ENCODE assay signal across 8 mouse cellular contexts in genomic region chr8:47533344-47534125, GRCm38 (mm10). TPM values are rescaled to one million over a fixed set of nuclear protein-coding genes. Genes with fewer than 3 reads are reported as not detected.
DNase-seq lines count a peak whose midpoint lies in the region; ATAC-seq and TF ChIP-seq lines count a peak whose summit lies in the region.

Gene Trappc11 (minus strand): TSS chr8:47533470.
Gene Rwdd4a (plus strand): TSS chr8:47533664.

- no peak for TF ChIP-seq EP300 in liver, embryonic 14.5 days (IDR thresholded peaks at IDR 0.05; ENCODE audit: low read depth)
- no peak for TF ChIP-seq EP300 in stomach, postnatal 0 days (optimal IDR thresholded peaks at IDR 0.05)

- H3K9me3 ChIP-seq in forebrain, embryonic 10.5 days: no peaks in the 10 kb centered on the region
- no peaks in the 10 kb centered on the region for H3K9me3 ChIP-seq in heart, embryonic 15.5 days (replicated peaks)
- H3K9me3 ChIP-seq in liver, embryonic 14.5 days (ENCODE audit: control insufficient read depth, low read length): no peaks in the 10 kb centered on the region
- no peaks in the 10 kb centered on the region for H3K9me3 ChIP-seq in neural tube, embryonic 11.5 days (ENCODE audit: control insufficient read depth, low read length)
- no peaks in the 10 kb centered on the region for H3K9me3 ChIP-seq in stomach, postnatal 0 days (ENCODE audit: control insufficient read depth, low read length)

- H3K36me3 ChIP-seq in forebrain, embryonic 10.5 days (replicated peaks): peaks cover 33% of the 10 kb centered on the region
- peaks cover 19% of the 10 kb centered on the region for H3K36me3 ChIP-seq in heart, embryonic 15.5 days
- peaks cover 5% of the 10 kb centered on the region; the same call in 1 of the 2 replicates for H3K36me3 ChIP-seq in liver, embryonic 14.5 days (replicated peaks; ENCODE audit: control insufficient read depth, insufficient read depth, low read depth)
- no peaks in the 10 kb centered on the region for H3K36me3 ChIP-seq in neural tube, embryonic 11.5 days (ENCODE audit: control insufficient read depth, insufficient read depth, low read length)
- peaks cover 7% of the 10 kb centered on the region; the same call in 1 of the 2 replicates for H3K36me3 ChIP-seq in stomach, postnatal 0 days (ENCODE audit: control insufficient read depth, insufficient read depth, low read length)

- under 1% methylated on average over 65 of the region's 65 CpGs for WGBS in forebrain, embryonic 10.5 days
- WGBS in heart, embryonic 15.5 days: 1% methylated on average over 58 of the region's 65 CpGs
- under 1% methylated on average over 65 of the region's 65 CpGs for WGBS in liver, embryonic 14.5 days (ENCODE audit: insufficient replicate concordance)
- under 1% methylated on average over 65 of the region's 65 CpGs for WGBS in neural tube, embryonic 11.5 days
- under 1% methylated on average over 65 of the region's 65 CpGs for WGBS in stomach, postnatal 0 days

- H3K4me3 ChIP-seq in forebrain, embryonic 10.5 days: peak within 1 kb of the TSS; percentile 80
- H3K4me3 ChIP-seq in heart, embryonic 15.5 days: peak within 1 kb of the TSS; percentile 79
- H3K4me3 ChIP-seq in liver, embryonic 14.5 days (ENCODE audit: insufficient read depth in 1 of 2, low read depth in 2 of 2, low read length in 2 of 2): peak within 1 kb of the TSS; percentile 72 to 93
- peak within 1 kb of the TSS; percentile 77 for H3K4me3 ChIP-seq in neural tube, embryonic 11.5 days (ENCODE audit: low read depth, low read length)
- H3K4me3 ChIP-seq in stomach, postnatal 0 days (ENCODE audit: low read depth, low read length): peak within 1 kb of the TSS; percentile 79

- peaks cover 39% of the 10 kb centered on the region for H3K4me1 ChIP-seq in forebrain, embryonic 10.5 days
- peaks cover 20% of the 10 kb centered on the region for H3K4me1 ChIP-seq in heart, embryonic 15.5 days (replicated peaks)
- peaks cover 3 to 16% of the 10 kb centered on the region in 2 experiments for H3K4me1 ChIP-seq in liver, embryonic 14.5 days (replicated peaks; ENCODE audit: control insufficient read depth in 2 of 2, insufficient read depth in 2 of 2, low read length in 1 of 2)
- H3K4me1 ChIP-seq in neural tube, embryonic 11.5 days (ENCODE audit: control insufficient read depth, insufficient read depth, low read length): peaks cover 6% of the 10 kb centered on the region; the same call in 1 of the 2 replicates
- H3K4me1 ChIP-seq in stomach, postnatal 0 days (replicated peaks; ENCODE audit: control insufficient read depth, insufficient read depth): no peaks in the 10 kb centered on the region

- no peak for TF ChIP-seq CTCF in liver, embryonic 14.5 days (IDR thresholded peaks at IDR 0.05; ENCODE audit: low read depth)
- no peak for TF ChIP-seq CTCF in stomach, postnatal 0 days (IDR thresholded peaks at IDR 0.05; ENCODE audit: low read depth)

- DNase-seq in CD8-positive naive resting alpha-beta T cell, adult 2 months (ENCODE audit: low read depth in 2 of 2, low spot score in 2 of 2): peak; percentile 86 to 88
- peak; percentile 90 for DNase-seq in c-Kit-positive CD71-negative TER-119-negative erythroid progenitor cells, embryonic 14.5 days (ENCODE audit: low read depth)
- DNase-seq in forebrain, embryonic 10.5 days (ENCODE audit: extremely low spot score, low spot score): peak; percentile 92
- peak; percentile 97 to 98 for DNase-seq in kidney, postnatal 25 days
- peak; percentile 97 for DNase-seq in liver, embryonic 14.5 days (ENCODE audit: low read depth in 3 of 3, low spot score in 3 of 3)
- peak; percentile 96 for DNase-seq in neural tube, embryonic 11.5 days (ENCODE audit: low spot score)
- peak; percentile 96 for DNase-seq in stomach, postnatal 0 days (ENCODE audit: low spot score)

- peak within 1 kb of the TSS; percentile 82 for H3K4me2 ChIP-seq in heart, embryonic 15.5 days
- H3K4me2 ChIP-seq in liver, embryonic 14.5 days (ENCODE audit: low read depth): peak within 1 kb of the TSS; percentile 77
- peak within 1 kb of the TSS; percentile 73 for H3K4me2 ChIP-seq in neural tube, embryonic 11.5 days (ENCODE audit: low read depth)
- peak within 1 kb of the TSS; percentile 95 for H3K4me2 ChIP-seq in stomach, postnatal 0 days (replicated peaks; ENCODE audit: low read depth)

- H3K27ac ChIP-seq in forebrain, embryonic 10.5 days: peak within 1 kb of the TSS; percentile 93
- H3K27ac ChIP-seq in heart, embryonic 15.5 days: peak within 1 kb of the TSS; percentile 86
- H3K27ac ChIP-seq in liver, embryonic 14.5 days: peak within 1 kb of the TSS; percentile 80
- H3K27ac ChIP-seq in neural tube, embryonic 11.5 days (ENCODE audit: low read depth, low read length): peak within 1 kb of the TSS; percentile 15; the same call in 1 of the 2 replicates
- peak within 1 kb of the TSS; percentile 85 for H3K27ac ChIP-seq in stomach, postnatal 0 days (replicated peaks)

- ATAC-seq in heart, embryonic 15.5 days (replicated peaks; ENCODE audit: insufficient number of reproducible peaks, insufficient read depth, low FRiP score, low read depth): peak; percentile 100
- peak; percentile 99 for ATAC-seq in liver, embryonic 14.5 days (ENCODE audit: insufficient read depth)
- ATAC-seq in neural tube, embryonic 11.5 days (ENCODE audit: insufficient read depth, low FRiP score, low TSS enrichment): peak; percentile 100
- ATAC-seq in stomach, postnatal 0 days (ENCODE audit: low FRiP score, low TSS enrichment): peak; percentile 100

- H3K27me3 ChIP-seq in forebrain, embryonic 10.5 days (ENCODE audit: poor library complexity, severe bottlenecking): no peaks in the 10 kb centered on the region
- H3K27me3 ChIP-seq in heart, embryonic 15.5 days: no peaks in the 10 kb centered on the region
- H3K27me3 ChIP-seq in liver, embryonic 14.5 days (ENCODE audit: control insufficient read depth, insufficient read depth, low read length): no peaks in the 10 kb centered on the region
- H3K27me3 ChIP-seq in neural tube, embryonic 11.5 days (ENCODE audit: control insufficient read depth, insufficient read depth, low read length): no peaks in the 10 kb centered on the region
- H3K27me3 ChIP-seq in stomach, postnatal 0 days (ENCODE audit: control insufficient read depth, insufficient read depth, low read length): no peaks in the 10 kb centered on the region

- H3K9ac ChIP-seq in heart, embryonic 15.5 days: peak within 1 kb of the TSS; percentile 91
- H3K9ac ChIP-seq in liver, embryonic 14.5 days (replicated peaks): peak within 1 kb of the TSS; percentile 95
- peak within 1 kb of the TSS; percentile 82 for H3K9ac ChIP-seq in neural tube, embryonic 11.5 days (ENCODE audit: low read length)
- H3K9ac ChIP-seq in stomach, postnatal 0 days (ENCODE audit: low read length): peak within 1 kb of the TSS; percentile 94

RNA-seq across cellular contexts. Expression of gene Trappc11, which starts in this region (rescaled TPM):
- 35.5 and 36.0 TPM in 2 replicates for polyA plus RNA-seq in forebrain, embryonic 10.5 days (2016; fragmentation: Nextera tagmentation; extraction: Ambion mirVana)
- 18.7 and 22.0 TPM in 2 replicates for polyA plus RNA-seq in heart, embryonic 15.5 days (2015; fragmentation: Nextera tagmentation; extraction: Ambion mirVana)
- 8.0 and 10.4 TPM in 2 replicates for polyA plus RNA-seq in liver, embryonic 14.5 days (2012; rRNA removed)
- polyA plus RNA-seq in liver, embryonic 14.5 days (2014; fragmentation: Nextera tagmentation; extraction: Ambion mirVana): 13.1 and 14.4 TPM in 2 replicates
- polyA plus RNA-seq in neural tube, embryonic 11.5 days (2014; fragmentation: Nextera tagmentation; extraction: Ambion mirVana): 44.3 and 49.9 TPM in 2 replicates
- 14.8 and 14.9 TPM in 2 replicates for polyA plus RNA-seq in stomach, postnatal 0 days (2015; fragmentation: Nextera tagmentation; extraction: Ambion mirVana)

RNA-seq across cellular contexts. Expression of gene Rwdd4a, which starts in this region (rescaled TPM):
- 51.2 and 54.0 TPM in 2 replicates for polyA plus RNA-seq in forebrain, embryonic 10.5 days (2016; fragmentation: Nextera tagmentation; extraction: Ambion mirVana)
- polyA plus RNA-seq in heart, embryonic 15.5 days (2015; fragmentation: Nextera tagmentation; extraction: Ambion mirVana): 25.5 and 30.7 TPM in 2 replicates
- 5.4 and 10.1 TPM in 2 replicates for polyA plus RNA-seq in liver, embryonic 14.5 days (2012; rRNA removed)
- 25.0 and 27.0 TPM in 2 replicates for polyA plus RNA-seq in liver, embryonic 14.5 days (2014; fragmentation: Nextera tagmentation; extraction: Ambion mirVana)
- polyA plus RNA-seq in neural tube, embryonic 11.5 days (2014; fragmentation: Nextera tagmentation; extraction: Ambion mirVana): 45.0 and 46.2 TPM in 2 replicates
- polyA plus RNA-seq in stomach, postnatal 0 days (2015; fragmentation: Nextera tagmentation; extraction: Ambion mirVana): 28.1 and 37.1 TPM in 2 replicates

Comparison
In these comparisons a context has a peak if more than half of its experiments do, and no peak if none do; other contexts are left out.
1. Peak in every context shown above with its lines: DNase-seq, ATAC-seq, H3K4me3 ChIP-seq and H3K27ac ChIP-seq.
2. H3K27ac ChIP-seq: peak in every context shown above with its lines; median percentile 93 in forebrain, embryonic 10.5 days; 86 in heart, embryonic 15.5 days; 85 in stomach, postnatal 0 days; 80 in liver, embryonic 14.5 days; 15 in neural tube, embryonic 11.5 days.